Mouse (Mus musculus): Measurements from ENCODE around the gene Anp32e.
A peak's percentile ranks its signal among the peaks of the same experiment; 100 is the strongest.
"Not testable (repeated sequence)": the region's sequence is repeated elsewhere in the genome, so short reads cannot be mapped to it uniquely, and the experiment has no call there.

Gene Anp32e

DNA sequence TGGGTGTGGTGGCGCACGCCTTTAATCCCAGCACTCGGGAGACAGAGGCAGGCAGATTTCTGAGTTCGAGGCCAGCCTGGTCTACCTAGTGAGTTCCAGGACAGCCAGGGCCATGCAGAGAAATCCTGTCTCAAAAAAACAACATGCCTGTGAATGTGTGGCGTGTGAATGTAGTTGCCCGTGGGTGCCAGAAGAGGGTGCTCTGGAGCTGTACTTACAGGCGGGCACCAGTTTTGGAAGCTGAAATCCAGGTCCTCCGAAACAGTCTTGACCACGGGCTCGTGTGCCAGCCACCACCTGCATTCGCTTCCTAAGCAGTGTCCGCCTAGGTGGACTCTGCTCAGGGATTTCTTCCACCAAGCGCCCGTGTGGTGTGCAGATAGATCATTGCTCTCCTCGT is 9.8 kb downstream of the Anp32e start:
- DNase-seq (ENCODE audit: low read depth, low spot score) = no peak

DNA sequence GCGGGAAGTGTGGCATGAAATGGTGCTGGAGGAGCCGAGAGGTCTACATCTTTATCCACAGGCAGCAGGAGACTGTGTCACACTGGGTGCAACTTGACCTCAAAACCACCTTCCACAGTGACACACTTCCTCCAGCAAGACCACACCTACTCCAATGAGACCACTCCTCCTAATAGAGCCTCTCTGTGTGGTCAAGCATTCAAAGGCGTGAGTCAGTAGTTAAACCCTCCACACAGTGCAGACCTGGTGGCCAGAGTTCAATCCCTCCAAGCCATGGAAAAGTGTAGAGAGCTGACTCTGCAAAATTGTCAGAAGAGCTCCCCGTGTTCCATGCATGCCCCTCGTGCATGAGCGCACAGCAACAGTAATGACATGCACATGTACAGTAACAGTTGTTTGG is 13.7 kb downstream of the Anp32e start:
- DNase-seq (ENCODE audit: low read depth, low spot score) = no peak

DNA sequence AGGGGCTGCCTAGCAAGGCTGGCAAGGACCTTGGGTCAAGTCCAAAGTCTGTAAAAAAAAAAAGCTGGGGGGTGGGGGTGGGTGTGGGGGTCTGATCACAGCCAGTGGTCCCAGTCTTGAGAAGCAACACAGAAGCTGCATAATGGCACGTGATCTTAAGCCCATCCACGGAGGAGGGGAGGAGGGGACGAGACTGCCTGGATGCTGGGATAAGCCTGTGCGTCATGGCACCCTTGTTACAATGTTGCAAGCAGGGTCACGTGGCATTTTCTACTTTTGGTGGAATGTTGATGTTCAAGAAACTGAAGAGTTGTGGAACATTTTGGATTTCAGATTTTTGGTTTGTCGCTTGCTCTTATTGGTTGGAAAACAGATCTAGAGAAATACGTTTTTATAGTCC is 14.2 kb downstream of the Anp32e start:
- DNase-seq (ENCODE audit: low read depth, low spot score) = no peak

DNA sequence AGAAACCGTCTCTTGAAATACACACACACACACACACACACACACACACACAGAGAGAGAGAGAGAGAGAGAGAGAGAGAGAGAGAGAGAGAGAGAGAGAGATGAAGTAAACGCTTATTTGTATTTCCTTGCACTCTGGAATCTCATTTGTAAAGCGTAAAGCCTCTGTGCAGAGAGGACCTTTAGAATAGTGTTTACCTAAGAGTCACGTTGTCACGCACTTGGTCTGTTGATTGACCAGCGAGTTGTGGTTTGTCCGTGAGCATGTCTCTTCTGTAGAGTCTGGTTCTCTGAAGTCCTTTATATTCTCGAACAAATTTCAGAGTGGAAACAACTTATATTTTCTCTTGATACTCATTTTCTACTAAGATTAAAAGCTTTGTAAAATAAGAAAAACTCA is 15.7 kb downstream of the Anp32e start:
- DNase-seq (ENCODE audit: low read depth, low spot score) = no peak

DNA sequence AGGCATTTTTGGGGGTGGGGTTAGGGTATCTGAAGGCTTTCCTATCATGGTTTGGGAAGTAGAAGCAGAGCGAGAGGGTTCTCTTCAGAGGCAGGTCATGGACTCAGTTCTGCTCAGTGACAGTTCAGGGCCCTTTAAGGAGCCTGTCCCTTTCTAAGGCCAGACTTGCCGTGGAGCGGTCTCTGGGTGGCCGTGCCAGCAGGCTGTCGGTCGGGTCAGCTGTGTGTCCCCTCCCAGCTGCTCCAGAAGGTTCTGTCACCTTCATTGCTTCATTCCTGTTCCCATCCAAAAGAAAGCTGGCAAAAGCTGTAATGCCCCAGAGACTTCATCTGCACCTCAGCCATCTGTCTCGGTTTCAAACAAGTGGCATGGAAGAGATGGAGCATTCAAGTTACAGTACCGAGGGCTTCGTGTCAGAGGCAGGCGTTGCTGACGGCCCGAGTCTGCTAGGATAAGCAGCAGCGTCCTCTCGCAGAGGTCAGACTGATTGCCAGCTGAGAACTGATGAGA is 16.7 kb downstream of the Anp32e start:
- DNase-seq (ENCODE audit: low read depth, low spot score) = no peak

DNA sequence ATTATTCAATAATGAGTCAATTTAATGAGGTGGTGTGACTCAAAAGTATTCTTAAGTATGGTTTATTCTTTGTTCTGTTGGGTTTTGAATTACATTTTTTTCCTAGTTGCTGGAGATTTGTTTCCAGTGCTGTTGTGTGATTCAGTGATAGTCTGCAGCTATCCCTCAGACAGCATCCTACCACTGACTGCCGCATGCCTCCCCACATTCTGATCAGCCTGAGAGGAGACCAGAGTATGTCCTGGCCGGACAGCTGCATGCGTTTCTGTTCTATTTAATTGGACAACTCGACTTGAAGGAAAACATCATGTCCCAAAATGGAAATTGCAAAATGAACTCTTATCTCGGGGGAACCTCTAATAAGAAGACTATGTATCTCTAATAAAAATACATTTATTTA is 19.3 kb downstream of the Anp32e start:
- DNase-seq (ENCODE audit: low read depth, low spot score) = no peak

DNA sequence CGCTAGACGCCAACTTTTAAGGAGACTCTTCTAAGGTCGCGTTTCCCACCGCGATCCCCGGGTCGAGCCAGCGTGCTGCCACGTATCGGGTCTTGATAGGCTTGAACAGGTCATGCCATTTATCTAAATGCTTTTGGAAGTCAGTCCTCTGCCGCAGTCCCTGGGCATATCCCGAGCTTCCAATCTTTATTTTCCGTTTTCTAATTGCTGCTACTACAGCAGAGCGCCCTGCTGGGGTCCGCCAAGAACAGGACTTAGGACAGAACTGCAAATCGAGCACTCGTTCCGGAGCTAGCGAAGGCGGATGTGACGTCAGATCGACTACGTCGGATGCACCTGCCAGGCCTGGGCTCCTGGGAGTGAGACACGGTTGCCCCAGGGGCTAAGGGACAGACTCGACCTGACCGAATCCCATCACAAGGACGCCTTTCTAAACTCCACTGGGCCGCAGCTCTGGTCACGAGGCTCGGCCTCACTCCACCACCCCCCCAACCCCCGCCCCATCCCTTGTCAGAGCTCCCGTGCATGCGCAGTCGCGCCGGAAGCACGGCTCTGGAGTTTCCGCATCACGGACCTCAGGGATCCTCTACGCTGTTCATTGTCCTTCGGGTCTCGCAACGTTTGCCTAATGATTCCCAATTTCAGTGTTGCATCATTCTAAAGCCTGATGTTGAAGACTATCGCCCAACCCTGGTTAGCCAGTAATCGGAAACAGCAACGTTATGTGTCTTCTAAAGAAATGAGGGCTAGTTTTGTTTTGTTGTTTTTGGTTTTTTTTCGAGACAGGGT is 21.9 kb downstream of the Anp32e start:
- peak; percentile 80 for DNase-seq (ENCODE audit: low read depth, low spot score)

DNA sequence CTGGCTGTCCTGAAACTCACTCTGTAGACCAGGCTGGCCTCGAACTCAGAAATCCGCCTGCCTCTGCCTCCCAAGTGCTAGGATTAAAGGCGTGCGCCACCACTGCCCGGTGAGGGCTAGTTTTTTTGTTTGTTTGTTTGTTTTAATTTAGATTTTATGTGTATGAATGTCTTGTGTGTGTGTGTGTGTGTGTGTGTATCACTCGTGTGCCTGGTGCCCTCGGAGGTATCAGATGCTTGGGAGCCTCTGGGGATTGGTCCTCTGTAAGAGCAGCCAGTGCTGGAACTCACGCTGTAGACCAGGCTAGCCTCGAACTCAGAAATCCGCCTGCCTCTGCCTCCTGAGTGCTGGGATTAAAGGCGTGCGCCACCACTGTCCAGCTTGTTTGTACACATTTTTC is 22.5 kb downstream of the Anp32e start:
- not testable (repeated sequence) for DNase-seq (ENCODE audit: low read depth, low spot score)

DNA sequence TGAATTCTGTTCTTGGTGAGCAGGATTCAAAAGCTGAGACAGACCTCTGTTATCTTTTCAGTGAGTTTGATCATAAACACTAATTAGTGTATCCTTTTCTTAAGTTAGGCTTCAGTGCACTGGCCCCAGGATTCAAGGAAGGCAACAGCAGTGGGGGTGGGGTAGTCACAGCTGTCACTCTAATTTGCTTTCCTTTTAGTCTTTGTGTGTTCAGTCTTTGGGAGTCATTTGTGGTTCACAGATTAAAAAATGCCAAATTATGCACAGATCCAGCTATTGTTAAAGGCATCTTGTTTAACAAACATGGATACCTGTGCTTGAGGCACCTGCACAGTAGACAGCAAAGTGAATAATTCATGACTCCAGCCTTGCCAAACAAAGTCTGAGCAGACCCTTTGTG is 24.0 kb downstream of the Anp32e start:
- no peak for DNase-seq (ENCODE audit: low read depth, low spot score)

DNA sequence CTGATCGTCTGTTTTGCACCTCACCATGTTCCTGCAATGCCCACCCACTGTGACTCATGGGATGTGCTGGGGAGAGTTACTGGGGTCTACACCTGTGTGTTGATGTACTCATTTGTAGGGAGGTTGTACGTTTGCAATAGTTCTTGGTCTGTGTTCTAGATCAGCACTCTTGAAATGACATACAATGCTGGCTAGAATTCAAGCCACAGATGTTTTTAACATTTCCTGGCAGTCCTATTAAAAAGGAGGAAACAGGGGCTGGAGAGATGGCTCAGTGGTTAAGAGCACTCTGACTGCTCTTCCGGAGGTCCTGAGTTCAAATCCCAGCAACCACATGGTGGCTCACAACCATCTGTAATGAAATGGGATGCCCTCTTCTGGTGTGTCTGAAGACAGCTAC is 24.5 kb downstream of the Anp32e start:
- DNase-seq (ENCODE audit: low read depth, low spot score) = no peak

DNA sequence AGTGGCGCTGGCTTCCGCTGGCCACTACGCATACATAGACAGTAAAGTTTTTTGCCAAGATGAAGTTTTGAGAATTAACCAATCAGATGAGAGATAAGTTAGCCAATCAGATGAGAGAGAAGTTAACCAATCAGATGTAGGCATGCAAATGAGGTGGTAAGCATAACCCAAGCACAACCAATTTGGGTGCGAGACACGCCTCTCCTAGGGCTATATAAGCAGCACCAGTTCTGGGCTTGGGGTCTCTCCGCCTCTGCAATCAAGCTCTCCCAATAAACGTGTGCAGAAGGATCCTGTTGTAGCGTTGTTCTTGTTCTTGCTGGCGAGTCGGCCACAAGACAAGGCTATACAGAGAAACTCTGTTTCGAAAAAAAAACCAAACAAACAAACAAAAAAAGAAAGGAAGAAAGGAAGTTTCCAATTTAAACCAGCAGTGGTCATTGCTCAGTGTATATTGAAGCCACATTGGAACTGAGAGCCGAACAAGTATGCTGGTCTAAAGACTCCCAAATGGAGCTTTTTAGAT is 25.7 kb downstream of the Anp32e start:
- DNase-seq (ENCODE audit: low read depth, low spot score) = not testable (repeated sequence)

DNA sequence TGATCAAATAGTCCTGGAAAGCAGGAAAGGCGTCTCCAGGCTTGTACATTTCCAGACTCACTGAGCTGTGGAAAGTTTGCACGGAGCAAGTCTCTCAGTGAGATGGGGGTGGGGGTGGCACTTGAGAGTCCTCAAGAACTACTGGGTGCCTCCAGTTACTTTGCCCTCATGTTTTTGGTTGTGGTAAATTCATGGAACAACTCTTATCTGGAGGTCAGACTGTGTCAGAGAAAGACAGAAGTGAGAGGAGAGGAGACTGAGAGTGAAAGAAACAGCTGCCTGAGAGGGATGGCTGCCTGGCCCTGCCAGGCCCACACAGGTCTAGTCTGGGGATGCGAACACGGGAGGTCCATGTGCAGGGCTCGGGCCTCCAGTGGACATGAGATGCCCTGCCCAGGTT is 26.3 kb downstream of the Anp32e start:
- no peak for DNase-seq (ENCODE audit: low read depth, low spot score)

DNA sequence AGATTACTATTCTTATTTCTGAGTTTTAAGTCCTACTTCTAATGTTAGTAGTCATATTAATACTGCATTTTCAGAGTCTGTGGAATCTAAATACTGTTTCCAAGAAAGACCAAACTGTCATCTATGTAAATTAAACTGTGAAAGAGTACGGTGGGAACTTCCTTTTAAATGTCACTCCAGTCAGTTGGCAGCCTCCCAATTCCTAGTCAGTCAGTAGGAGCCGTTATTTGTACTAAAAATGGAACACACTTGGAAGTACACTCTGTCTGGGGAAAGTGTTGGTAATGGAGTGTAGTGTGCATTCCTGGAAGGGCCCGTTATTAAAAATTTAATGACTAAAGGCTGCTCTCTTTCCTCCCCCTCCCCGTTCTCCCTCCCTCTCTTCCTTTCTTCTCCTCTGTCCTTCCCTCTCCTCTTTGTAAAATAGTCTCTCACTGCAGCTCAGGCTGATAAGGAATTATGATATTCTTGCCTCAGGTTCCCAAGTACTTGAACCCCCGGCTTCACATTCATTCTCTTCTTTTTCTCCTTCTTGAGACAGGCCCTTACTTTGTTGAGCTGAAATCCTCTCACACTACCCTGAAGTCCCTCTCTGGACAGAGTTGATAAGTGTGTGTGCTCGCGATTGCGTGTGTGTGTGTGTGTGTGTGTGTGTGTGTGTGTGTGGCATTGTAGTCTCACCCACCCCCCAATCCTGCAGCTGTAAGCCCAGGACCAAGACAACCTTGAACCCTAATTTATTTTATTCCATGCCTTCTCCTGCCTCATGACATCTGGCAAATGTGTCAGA is 28.5 kb downstream of the Anp32e start:
- no peak for DNase-seq (ENCODE audit: low read depth, low spot score)

DNA sequence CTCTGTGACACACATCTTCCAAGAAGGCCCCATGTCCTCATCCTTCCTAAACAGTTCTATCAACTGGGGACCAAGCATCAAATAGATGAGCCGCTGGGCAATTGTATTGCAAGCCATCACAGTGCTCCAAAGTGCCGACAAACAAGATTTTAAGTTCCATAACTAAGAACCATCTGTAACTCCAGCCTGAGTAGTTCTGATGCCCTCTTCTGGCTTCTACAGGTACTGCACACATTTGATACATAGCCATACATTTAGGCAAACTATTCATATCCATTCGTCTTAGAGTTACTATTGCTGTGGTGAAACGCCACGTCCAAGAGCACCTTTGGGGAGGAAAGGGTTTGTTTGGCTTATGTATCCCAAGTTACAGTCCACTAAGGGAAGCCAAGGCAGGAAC is 30.0 kb downstream of the Anp32e start:
- DNase-seq (ENCODE audit: low read depth, low spot score) = no peak

DNA sequence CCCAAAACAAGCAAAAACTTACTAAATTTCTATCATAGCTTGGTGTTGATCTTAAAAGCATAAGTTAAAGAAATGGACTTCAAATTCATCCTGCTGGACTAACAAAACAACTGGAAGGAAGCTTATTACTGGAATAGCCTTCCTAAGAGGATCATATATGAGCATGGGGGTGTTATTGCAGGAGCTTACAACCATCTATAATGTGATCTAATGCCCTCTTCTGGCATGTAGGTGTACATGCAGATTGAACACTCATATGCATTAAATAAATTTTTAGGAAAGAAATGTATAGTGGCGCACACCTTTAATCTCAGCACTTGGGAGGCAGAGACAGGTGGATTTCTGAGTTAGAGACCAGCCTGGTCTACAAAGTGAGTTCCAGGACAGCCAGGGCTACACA is 30.8 kb downstream of the Anp32e start:
- no peak for DNase-seq (ENCODE audit: low read depth, low spot score)

DNA sequence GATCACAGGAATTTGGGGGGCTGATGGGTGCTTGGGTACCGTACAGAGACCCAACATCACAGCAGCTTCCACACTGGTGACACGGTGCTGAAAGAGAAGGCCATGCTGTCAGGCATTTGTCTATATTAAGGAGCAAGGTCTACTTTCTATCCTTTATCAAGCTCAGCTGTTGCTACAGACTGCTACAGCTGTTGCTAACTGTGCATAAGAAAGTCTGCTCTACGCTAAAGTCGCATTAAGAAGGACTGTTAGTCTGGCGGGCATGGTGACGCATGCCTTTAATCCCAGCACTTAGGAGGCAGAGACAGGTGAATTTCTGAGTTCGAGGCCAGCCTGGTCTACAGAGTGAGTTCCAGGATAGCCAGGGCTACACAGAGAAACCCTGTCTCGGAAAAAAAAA is 33.1 kb downstream of the Anp32e start:
- not testable (repeated sequence) for DNase-seq (ENCODE audit: low read depth, low spot score)

DNA sequence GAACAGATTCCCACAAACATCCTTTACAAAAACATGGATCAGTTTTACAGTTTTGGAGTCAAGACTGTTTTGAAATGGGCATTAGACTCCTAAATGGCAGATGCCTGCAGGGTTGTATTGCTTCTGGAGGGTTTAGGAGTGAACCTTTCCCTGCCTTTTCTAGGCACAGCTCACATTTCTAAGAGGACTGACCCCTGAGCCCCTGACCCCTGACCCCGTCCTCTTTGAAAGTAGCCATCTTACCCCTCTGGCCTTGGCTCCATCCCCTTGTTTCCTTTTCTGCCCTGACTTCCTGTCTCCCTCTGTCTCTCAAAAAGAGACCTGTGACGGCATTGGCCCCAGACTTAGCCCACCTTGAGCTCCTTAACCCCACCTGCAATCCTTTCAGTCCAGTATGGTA is 34.2 kb downstream of the Anp32e start:
- DNase-seq (ENCODE audit: low read depth, low spot score) = no peak

DNA sequence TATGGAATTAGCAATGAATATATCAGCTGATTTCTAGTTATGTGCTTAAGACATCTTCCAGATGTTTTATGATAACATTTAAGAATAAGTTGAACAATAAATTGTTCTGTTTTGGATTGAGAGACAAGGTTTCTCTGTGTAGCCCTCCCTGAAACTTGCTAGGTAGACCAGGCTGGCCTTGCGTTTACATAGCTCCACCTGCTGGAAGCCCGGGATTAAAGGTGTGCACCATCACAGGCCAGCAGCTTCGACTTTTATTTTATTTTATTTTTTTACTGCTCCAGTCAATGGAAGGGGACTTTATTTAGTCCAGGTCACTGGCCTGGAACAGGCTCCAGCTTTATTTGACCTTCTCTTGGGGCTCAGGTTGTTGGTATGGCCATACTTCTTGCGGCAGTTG is 34.6 kb downstream of the Anp32e start:
- DNase-seq (ENCODE audit: low read depth, low spot score) = no peak

DNA sequence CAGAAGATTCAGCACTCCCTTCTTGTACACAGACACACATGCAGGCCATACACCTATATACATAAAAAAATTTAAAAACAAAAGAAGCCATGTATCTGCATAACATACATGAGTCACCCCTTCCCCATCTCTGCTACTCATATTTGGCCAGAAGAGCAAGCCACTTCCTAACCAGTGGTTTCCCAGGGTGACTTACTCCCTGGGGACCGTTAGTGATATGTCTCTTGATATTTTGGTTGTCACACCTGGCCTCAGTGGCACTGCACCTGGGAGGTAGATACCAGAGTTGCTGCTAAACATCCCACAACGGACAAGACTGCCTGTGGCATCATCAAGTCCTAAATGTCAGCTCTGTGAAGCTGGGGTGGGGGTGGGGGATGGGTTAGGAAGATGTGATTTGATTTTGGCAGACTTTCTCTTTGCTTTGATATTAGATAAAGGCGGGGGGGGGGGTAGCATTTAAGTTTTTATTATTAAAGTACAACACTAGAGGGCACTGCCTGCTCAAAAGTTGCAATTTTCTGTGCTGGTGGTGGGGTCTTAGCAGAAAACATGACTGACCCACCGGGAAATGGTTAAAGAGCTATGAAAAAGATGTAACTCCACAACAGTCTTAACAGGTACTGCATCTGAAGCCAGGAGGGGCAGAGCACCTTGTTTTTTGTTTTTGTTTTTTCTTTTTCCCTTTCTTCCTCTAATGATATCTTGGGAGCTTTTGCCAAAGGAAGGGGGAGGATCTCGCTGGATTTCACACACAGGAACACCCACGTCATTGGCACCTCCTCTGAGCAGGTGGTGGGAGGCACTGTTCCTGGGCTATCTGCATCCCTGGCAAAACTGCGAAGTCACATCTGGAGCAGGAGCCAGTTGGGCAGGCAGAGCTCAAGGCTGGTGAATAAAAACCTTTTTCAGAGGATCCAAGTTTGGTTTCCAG is 36.7 kb downstream of the Anp32e start:
- DNase-seq (ENCODE audit: low read depth, low spot score) = no peak

DNA sequence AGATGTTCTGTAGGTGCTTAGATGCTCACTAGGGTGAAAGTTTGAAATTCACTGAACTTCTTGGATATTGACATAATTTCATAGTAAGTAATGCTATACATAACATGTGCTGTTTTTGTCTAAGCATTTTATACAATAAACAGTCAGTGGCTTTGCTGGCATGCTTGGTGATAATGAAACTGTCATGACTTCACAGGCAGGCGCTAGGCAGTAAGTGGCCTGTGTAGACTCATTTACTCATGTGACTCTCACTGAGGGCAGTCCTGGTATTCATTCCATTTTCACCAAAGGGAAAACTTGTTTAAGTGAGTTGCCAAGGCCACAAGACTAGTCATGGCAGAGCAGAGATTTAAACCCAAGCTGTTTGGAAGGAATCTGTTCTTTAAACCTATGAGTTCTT is 40.2 kb downstream of the Anp32e start:
- DNase-seq (ENCODE audit: low read depth, low spot score) = no peak

DNA sequence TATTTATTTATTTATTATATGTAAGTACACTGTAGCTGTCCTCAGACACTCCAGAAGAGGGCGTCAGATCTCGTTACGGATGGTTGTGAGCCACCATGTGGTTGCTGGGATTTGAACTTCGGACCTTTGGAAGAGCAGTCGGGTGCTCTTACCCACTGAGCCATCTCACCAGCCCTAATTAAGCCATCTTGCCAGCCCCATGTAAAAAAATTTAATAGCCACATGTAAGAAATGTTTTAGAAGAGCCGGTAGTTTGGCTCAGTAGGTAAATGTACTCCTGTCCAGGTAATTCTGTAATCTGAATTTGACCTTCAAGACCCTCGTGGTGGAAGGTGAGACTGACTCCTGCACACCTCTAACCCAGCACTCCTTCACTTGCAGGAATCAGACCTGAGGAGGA is 41.6 kb downstream of the Anp32e start:
- DNase-seq (ENCODE audit: low read depth, low spot score) = not testable (repeated sequence)

Measured in WW6 (cell line).